Mouse (Mus musculus) adrenal gland, adult (tissue): ENCODE results near the gene Bcl2l14.

ENCODE experiments used
- DNase-seq, 2 experiments: peaks; one replicate each; pipeline ENCODE4 v3.0.0; 2022 to 2023; ENCODE audit warnings: low spot score in 1 of 2; ENCODE audit not compliant: inconsistent age in 2 of 2

The Bcl2l14 gene

DNA sequence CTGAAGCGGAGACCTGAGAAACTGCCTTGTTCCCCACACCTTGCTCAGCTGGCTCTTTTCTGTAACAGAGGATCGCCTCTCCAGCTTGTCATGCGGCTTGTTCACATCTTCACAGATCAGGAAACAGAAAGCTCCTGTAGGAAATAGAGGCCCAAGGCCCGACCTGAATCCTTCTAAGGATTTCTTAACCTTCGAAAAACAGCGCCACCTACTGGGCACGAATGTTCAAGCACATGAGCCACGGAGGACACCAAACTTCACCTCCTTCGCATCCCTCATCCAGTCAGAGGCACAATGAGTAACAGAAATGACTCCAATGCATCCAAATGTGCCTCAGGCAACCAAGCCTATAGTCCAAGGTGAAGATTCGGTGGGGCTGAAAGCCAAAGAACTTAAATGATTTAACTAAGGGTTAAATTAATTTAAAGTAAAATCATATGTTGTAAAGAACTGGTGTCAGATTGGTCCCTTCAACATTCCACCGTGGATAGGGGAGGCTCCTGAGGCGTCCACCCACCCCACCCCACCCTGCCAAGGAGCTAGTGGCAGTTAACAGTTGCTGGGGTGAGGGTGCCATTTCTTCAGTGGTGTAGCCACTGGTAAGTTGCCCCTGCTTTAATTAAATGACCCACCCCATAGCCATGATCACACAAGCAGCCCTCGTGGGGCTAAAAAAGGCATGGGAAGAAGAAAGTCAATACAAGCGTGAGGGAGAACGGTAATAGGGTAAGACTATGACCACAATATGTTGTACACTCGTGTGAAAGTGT, 7.0 kb downstream of the Bcl2l14 start:
- DNase-seq: peak; percentile 49 to 85

DNA sequence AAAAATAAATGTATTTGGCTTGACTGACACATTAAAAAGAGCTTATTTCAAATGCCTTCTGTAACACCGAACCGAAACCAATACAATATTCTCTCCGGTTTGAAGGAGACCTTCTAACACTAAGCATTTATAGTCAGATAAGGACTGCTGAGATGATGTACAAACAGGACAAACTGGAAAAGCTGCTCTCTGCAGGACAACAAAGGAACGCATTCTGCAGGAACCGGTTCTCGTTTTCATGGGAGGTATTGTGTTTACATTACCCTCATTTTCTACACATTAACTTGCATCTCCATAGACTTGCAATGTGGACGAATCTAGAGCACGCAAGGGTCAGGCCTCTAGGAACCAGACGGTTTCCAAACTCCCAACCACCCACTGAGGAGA, 7.6 kb downstream of the Bcl2l14 start:
- no peak for DNase-seq

DNA sequence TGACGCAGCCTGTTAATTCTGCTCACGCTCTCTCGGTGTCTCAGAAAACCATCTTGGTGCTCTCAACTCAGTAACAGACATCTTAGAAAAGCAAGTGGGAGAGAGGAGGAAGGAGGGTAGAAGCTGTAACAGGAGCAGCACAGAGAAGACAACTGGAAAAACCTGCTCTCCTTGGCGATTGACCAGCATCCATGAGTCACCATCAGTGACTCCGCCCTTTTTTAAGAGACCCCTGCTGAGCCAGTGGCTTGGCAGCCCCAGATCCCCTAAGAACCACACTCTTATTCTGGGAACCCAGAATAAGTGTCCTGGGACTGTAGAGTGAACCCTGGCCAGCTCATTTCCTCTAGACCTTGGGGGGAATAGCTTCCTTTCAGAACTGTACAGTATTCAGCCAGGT, 11.1 kb downstream of the Bcl2l14 start:
- DNase-seq: no peak

DNA sequence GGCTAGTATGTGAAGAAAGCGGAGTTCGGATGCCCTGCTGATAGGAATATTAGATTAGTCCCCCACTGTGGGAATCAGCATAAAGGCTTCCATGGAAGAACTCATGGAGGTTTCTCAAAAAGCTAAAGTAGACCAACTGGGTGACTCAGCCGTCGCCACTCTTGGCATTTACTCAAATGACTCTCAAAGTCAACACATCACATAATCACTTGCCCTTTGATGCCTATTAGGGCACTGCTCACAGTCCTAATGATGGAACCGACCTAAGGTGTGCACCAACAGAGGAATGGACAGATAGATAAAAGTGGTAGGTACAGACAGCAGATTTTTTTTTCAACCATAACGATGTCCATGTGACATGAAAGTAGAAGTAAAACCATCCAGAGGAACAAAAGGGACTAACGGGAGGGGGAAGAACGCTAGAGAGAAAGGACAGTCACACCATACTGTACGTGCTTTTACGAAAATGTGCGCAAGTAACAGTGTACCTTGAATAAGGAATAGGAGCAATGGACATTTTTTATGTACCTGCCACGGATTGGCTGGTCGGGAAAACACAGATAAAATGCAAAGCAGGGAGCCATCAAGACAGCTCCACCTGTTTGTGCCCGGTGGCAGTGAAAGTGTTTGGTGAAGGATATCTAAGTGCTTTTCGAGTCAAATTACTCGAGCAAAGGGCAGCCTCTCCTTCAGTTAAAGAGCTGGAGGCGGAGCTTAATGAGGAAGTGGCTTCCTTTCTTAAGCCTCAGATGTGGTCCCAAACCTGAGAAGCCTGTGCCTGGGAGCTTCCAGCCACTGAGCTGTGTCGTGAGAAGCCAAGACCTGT, 17.8 kb downstream of the Bcl2l14 start:
- DNase-seq: peak in 1 of 2 experiments; percentile 65

DNA sequence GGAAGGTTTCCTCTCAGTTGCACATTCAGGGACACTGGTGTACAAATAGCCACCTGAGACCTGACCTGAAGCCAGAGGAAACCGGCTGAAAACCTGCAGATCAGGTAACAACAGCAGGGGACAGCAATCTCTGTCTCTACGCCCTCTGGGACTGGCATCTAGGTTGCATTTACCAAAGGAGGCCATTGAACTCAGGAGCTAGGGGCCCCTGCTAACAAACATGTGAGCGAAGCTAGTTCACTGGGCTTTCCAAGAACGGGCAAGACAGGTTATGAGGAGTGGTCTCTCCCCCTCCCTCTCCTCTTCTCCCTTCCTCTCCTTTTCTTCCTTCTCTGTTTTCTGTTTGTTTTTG, 18.4 kb downstream of the Bcl2l14 start:
- no peak for DNase-seq

DNA sequence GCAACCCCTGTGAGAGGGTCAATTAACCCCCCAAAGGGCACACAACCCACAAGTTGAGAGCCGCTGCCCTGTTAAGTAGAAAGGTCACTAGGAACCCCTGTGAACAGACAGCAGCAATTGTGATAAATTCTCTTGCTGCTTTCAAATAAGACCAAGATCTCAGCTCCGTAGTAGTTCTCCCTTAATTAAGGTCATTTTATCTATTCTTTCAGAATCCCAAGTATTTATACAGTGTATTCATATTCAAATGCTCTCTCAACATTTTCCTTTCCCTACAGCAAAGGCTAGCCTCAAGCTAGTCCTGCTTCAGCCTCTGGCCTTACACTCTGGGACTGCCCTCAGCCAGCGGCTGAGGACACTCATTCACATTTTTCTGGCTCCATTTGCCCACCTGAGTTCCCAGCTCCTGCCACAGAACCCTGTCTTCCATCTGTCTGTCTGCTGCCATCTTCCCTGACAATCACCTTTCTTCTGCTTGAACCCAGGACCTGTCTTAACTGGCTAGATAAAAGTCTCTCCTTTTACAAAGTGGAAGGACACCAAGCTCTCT, 20.5 kb downstream of the Bcl2l14 start:
- no peak for DNase-seq

DNA sequence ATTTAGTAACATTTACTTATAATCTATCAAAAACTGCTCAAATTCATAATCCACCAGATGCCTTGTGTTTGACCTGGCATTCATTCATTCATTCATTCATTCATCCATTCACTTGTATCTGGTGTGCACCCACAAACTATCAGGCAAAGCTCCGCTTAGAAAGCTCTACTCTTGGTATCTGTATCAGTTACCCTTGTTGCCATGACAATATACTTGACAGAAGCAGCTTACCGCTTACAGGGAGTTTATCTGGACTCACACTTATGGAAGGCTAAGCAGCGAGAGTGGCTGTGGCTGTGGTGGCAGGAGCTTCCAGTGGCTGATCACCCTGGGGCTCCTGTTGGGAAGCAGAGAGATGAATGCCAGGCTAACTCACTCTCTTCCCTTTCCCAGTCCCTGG, 21.8 kb downstream of the Bcl2l14 start:
- DNase-seq: no peak

DNA sequence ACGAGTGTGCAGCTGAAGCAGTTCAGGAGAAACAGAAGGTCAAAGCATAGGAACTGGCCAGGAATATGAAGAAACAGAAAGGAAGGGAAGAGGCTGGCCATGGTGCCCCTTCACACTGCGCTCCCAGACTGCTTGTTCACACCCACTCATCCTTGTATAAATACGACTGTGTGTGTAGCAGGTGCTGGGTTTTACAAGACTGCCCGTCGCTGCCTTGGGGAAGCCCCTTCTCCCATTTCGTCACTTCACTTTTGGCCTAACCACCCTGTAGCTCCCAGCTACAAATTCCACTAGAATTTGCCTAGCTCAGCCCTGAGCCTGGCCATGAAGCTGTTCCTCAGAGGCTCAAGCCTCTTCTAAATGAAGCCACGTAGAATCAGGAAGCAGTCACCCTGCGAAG, 24.3 kb downstream of the Bcl2l14 start:
- DNase-seq: no peak

DNA sequence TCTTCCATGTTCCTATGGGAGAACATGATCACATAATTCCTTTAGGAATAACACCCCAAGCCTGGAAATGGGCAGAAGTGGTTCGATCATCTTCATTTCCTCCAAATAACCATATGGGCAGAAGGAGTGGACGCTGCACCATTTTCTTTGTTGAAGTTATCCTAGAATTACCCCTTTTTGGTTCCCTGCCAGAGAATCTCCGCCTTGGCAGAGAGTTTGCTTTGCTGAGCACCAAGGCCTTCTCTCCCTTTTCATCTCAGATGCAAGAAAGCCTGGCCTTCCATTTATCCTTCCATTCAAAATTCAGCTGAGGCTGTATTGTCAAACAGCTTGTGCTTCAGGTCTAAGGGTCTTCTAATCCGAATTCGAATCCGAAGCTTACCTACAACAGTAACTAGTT, 25.8 kb downstream of the Bcl2l14 start:
- peak; percentile 46 to 84 for DNase-seq

DNA sequence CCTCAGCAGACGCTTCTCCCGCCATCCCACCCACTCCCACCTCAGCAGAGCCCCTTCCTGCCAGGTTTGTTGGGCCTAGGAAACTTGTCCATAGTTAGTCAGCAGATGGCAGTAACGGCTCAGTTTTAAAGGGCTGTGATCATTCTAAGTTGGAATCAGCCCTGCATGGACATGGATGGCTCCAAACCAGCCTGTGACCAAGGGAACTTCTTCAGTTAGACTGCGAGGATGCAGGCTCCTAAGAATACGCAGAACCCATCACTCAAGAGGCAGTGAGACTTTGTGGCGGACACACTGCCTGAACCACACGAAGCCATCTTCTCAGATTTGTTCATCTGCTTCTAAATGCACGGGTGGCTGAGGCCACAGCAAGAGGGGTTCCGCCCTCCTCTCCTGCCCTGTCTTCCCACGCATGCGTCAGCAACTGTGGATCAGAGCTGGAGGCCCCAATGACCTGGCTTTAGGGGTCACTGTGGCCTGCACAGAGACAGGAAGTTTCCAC, 29.1 kb downstream of the Bcl2l14 start:
- peak; percentile 68 to 92 for DNase-seq

DNA sequence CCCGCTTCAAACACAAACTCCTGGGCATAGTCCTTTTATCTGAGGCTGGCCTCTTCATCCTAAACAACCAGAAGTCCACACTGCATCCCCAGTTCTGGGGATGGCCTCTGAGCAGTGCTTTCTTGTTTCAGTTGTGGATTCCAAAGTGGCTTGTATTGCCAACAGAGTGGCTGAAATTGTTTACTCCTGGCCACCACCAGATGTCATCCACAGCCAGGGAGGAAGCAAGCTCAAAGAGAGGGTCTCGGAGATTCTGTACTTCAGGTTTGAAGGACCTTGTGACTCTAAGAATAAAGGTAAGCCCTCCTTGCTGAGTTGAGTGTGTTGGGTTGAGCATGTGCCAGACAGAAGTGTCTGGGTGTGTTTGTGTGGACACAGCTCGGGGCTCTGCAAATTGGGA, 31.0 kb downstream of the Bcl2l14 start:
- DNase-seq: no peak

DNA sequence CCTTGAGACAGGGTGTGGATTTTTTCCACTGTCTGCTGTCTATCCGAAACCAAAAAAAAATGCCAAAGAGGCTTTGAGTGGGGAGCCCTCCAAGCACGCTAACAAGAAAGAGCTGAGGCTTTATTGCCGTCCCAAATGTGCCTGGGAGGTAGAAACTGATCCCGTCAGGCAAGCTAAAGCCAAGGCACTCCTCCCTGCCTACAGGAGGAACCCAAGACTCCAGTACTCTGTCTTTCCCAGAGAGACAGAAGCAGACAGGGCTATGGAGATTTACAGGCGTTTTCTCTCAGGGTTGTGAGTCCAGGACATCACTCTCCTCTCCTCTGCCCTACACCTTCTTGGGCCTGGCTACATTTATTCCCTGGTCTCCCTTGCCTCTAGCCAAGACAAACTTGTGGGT, 32.3 kb downstream of the Bcl2l14 start:
- no peak for DNase-seq

DNA sequence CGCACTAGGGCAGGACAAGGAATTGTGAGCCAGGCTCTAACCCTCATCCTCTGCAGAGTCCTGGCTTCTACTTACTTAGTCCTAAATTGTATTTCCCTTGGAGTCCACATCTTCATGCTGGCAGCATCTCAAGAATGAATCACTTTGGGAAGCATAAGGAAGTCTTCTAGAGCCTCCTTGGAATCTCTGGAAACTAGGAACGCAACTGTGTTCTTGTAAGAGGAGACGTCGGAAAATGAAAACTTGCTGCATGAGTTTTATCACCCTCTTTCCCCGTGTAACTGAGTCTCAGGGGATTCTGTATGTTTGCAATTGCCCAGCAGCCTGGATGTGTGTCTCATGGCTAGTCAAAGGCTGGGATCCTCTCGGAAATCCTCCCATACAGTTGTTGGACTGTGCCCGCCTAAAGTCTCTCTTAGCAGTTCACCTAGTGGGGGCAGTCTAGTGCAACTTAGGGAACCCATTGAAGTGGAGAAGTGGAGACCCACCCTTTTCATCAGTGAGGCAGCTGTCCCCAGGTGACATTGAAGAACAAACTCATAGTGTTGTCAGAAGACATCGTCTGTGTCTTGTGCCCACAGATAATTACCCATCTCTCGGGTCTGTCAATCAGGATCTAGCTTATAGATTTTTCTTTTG, 34.2 kb downstream of the Bcl2l14 start:
- no peak for DNase-seq

DNA sequence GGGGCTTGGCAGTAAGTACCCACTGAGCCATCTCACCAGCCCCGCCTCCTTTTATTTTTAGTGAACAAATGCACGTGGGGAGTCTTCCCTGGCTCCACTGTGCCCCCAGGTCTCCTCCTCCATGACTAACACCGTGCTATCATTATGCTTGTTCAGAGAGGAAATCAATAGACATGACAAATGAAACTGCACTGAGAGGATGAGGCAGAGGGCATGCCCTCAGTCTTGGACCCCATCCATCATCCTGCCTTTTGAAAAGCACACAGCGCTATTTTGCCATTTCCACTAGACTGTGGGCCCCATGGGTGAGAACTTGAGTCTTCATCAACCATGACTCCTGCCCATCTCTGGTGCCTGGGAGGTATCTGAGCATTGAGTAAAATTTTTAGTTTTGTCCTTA, 35.5 kb downstream of the Bcl2l14 start:
- no peak for DNase-seq

DNA sequence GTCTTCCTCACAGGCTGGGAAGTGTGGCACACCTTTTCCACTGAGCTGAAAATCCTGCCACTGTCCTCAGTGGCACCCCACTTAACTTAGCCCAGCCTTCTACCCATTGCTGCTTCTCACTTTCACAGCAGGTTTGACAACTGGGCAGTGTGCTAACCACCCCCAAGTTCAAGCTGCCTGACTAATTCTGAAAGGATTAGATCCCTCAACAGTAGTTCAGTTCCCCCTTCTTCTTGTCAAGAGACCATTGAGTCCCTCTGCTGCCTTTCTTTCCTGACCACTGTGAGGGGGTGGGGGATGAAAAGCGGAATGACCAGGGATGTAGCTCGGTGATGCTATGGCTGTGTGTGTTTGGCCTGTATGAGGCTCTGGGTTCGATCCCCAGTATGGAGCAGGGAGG, 37.2 kb downstream of the Bcl2l14 start:
- DNase-seq: no peak

DNA sequence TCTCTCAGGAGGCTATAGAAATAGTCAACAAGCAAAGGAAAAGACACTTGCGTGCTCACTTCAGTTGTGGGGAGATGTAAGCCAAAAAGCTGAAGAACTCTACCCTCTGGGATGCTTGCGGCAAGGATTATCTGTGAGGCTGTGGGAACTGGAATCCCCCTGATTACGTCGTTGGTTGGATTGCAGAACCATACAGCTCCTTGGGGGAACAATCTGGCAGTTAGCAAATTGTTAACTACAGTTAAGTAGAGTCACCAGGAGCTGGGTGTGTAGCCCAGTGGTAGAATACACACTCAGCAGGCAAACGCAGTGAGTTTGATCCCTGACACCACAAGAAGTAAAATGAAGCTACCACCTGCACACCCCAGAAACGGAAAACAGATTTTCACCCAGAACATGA, 37.9 kb downstream of the Bcl2l14 start:
- no peak for DNase-seq

DNA sequence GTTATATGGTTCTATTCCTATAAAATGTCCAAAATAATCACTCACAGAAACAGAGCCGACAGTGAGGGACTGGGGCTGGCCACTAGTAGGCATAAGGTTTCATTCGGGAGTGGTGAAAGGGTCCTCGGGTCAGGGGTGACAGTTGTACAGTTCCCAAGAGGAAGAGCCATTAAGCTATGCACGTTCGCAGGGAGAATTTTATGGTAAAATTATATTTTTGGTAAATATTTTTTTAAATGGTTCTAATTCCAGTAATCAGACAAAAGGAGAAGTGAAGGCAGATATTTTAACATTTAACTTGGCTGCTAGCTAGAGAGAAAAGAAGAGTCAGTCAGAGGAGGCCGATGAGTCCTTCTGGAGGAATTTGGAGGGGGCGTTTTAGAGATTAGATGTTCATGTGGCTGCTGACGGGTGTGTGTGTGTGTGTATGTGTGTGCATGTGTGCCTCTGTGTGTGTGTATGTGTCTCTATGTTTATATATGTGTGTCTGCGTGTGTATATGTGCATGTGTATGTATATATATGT, 38.8 kb downstream of the Bcl2l14 start:
- DNase-seq: no peak

DNA sequence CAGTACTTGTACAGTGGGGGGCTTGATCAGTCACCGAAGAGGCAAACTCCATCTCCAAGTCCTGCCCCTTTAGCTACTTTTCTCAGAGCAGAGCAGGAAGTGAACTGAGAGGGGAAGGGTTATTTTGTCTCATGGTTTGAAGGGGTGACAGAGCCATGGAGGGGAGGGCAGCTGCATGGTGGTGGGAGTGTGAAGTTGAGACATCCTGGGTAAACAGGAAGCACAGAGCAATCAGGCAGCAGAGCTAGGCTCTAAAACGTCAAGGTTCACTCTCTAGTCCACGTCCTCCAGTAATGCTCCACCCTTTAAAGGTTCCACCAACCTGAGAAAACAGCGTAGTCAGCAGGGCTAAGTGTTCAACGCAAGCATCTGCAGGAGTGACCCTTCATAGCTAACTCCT, 40.8 kb downstream of the Bcl2l14 start:
- DNase-seq: no peak

DNA sequence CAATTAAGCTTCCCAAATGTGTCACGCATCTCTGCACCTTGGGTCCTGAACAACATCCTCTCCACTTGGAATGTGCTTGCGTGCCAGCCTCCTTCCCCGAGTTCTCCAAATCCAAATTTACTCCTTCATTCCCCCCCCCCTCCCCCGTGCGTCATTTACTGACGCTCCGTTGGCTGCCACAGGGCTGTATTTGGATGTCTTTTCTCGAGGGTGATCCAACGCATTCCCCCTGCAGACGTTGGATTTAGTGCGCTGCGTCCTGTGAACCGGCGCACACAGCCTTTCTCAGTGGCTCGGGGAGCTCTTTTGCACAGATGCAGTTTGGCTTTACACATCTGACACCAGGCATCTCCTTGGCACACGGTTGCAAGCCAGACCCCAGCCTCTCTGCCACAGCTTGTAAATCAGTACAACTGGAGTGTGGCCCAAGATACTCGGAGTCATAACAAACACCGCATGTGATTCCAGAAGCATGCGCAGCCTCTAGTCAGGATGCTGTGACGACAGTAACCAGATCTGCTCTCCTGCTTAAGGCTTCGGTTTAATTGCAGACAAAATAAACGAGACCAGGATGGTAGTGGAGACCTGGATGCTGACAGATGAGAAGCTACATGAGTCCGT, 43.4 kb downstream of the Bcl2l14 start:
- no peak for DNase-seq

DNA sequence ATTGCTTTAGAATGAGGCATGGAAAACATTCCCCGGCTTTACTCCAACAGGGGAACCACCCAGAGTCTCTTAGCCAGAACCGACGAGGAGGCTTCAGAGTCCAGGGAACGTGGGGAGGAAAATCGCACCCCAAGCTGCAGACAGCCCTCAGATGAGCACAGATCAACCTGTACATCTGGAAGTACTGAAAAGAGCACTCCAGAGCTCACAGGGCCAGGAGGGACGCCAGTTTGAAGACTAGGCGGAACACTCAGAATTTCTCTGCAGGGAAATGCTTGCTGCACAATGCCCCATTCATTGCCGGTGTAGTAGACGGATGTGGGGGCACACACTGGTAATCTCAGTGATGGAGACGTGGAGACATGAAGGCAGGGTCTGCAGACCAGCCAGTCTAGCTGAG, 43.9 kb downstream of the Bcl2l14 start:
- no peak for DNase-seq

DNA sequence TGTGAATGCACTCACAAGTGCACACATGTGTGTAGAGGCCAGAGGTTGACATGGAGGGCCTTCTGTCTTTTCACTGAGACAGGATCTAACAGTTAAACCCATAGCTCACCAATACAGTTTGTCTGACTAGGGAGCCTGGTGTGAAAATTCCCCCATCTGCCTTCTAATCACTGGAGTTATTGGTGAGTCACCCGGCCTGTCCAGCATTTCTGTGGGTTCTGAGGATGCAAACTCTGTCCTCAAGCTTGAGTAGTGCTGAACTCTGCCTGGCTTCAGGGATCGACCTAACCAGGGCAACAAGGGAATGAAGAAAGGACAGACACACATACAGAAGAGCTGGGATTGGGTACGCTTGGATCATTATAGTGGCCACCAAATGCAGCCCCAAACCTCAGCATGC, 45.6 kb downstream of the Bcl2l14 start:
- DNase-seq: no peak
